Mouse (Mus musculus) cortical plate, adult 2 months (tissue): ENCODE results near the gene Sf3a2.

ENCODE experiments used
- CTCF ChIP-seq: fragments of 200-500 bp; IDR thresholded peaks from 2 replicates; pipeline ENCODE4 v1.5.1; 2011; ENCODE audit warnings: mild to moderate bottlenecking, control low read depth, low read length; ENCODE audit not compliant: insufficient read depth; ENCODE audit errors: extremely low read depth
- POLR2A ChIP-seq: fragments of 200-500 bp; IDR thresholded peaks from 2 replicates; pipeline ENCODE4 v1.6.1; 2011; ENCODE audit warnings: mild to moderate bottlenecking, low read length, control low read depth; ENCODE audit not compliant: insufficient read depth; ENCODE audit errors: extremely low read depth

- TF ChIP-seq POLR2A (no peak), CTCF (no peak)
These were observed 29.6 kb upstream of the Sf3a2 start for GRCm38 (mm10) chr10:80768365-80768764.
